Mouse (Mus musculus) G1E (cell line): ENCODE measurements around the gene Fat2. TPM values are rescaled to one million over a fixed set of nuclear protein-coding genes. Genes with fewer than 3 reads are reported as not detected.
A peak's percentile ranks its signal among the peaks of the same experiment; 100 is the strongest.

ENCODE experiments used
- ATAC-seq: 2 replicates; pipeline ENCODE4 v1.8.0; 2016; ENCODE audit warnings: mild to moderate bottlenecking; ENCODE audit not compliant: insufficient number of reproducible peaks, poor library complexity, low FRiP score, severe bottlenecking; ENCODE audit errors: extremely low read depth
- DNase-seq: peaks from one replicate; pipeline ENCODE4 v3.0.0; 2012; ENCODE audit warnings: low spot score
- H3K27me3 ChIP-seq: 2 replicates; pipeline ENCODE4 v1.6.1; 2012; ENCODE audit warnings: mild to moderate bottlenecking, low read length, inconsistent platforms; ENCODE audit not compliant: insufficient read depth
- H3K36me3 ChIP-seq: replicated peaks from 2 replicates; pipeline ENCODE3; 2012; ENCODE audit warnings: mild to moderate bottlenecking, inconsistent platforms
- H3K4me1 ChIP-seq: 2 replicates; pipeline ENCODE4 v1.6.1; 2012; ENCODE audit warnings: low read depth, low read length, inconsistent platforms, mixed read lengths; ENCODE audit not compliant: insufficient read depth
- H3K4me3 ChIP-seq: 2 replicates; pipeline ENCODE4 v1.5.1; 2012; ENCODE audit warnings: low read depth, mild to moderate bottlenecking, inconsistent platforms, low read length, moderate library complexity, mixed read lengths
- H3K9me3 ChIP-seq: replicated peaks from 2 replicates; pipeline ENCODE4 v1.6.1; 2012; ENCODE audit warnings: inconsistent platforms
- CTCF ChIP-seq: IDR thresholded peaks from 2 replicates; pipeline ENCODE4 v1.5.1; 2012; ENCODE audit warnings: low read depth, low read length, inconsistent platforms, mixed read lengths
- GATA1 ChIP-seq: IDR thresholded peaks from 2 replicates; pipeline ENCODE4 v1.6.1; 2012; ENCODE audit warnings: borderline replicate concordance, low read length, inconsistent platforms, mixed read lengths
- GATA2 ChIP-seq: IDR thresholded peaks from 2 replicates; pipeline ENCODE4 v1.6.1; 2012; ENCODE audit warnings: low read depth, low read length, inconsistent platforms, borderline replicate concordance
- POLR2AphosphoS5 ChIP-seq: IDR thresholded peaks from 2 replicates; pipeline ENCODE4 v1.6.1; 2012; ENCODE audit warnings: low read depth, low read length, inconsistent platforms; ENCODE audit not compliant: insufficient replicate concordance
- TAL1 ChIP-seq: conservative IDR thresholded peaks from 2 replicates; pipeline ENCODE4 v1.6.1; 2012; ENCODE audit warnings: low read depth, low read length, inconsistent platforms, mixed read lengths
- polyA plus RNA-seq: library from polyadenylated mRNA; stranded (reverse); fragments of >175 nt; gene quantifications from 2 replicates; pipeline ENCODE4 v1.2.3, GENCODE M21; 2012
- total RNA-seq, 2 experiments: library from RNA; stranded (forward) in 1 of 2; stranded (reverse) in 1 of 2; fragments of 200-1000 nt in 1 of 2; fragments of >200 nt in 1 of 2; fragmentation: Nextera tagmentation in 1 of 2; gene quantifications; 2 replicates each; pipeline ENCODE4 v1.2.3; 2014 to 2017

Gene Fat2
- total and polyA plus RNA-seq, 3 experiments: 0.11 TPM; not detected in 2

GRCm38 (mm10) chr11:55262000-55262399 lies 74.4 kb downstream of the Fat2 start:
- no peak overlapping the region for H3K4me3 ChIP-seq
- peaks cover 3% of the 10 kb centered on the region for H3K27me3 ChIP-seq
- no peak for TF ChIP-seq GATA1
- TF ChIP-seq CTCF: no peak
- no peak for TF ChIP-seq TAL1
- no peak for TF ChIP-seq GATA2
- no peak for TF ChIP-seq POLR2AphosphoS5
- no peaks in the 10 kb centered on the region for H3K9me3 ChIP-seq
- no peak for DNase-seq
- H3K4me1 ChIP-seq: no peaks in the 10 kb centered on the region
- no peak for ATAC-seq
- H3K36me3 ChIP-seq: no peaks in the 10 kb centered on the region

GRCm38 (mm10) chr11:55261105-55261504 lies 75.3 kb downstream of the Fat2 start:
- H3K4me1 ChIP-seq: no peaks in the 10 kb centered on the region
- no peak for ATAC-seq

GRCm38 (mm10) chr11:55253391-55253790 lies 83.0 kb downstream of the Fat2 start:
- DNase-seq: no peak
- TF ChIP-seq GATA1 (no peak), TAL1 (no peak), CTCF (no peak)

More at GRCm38 (mm10) chr11:55261105-55261504, 75.3 kb downstream of the Fat2 start:
- H3K36me3 ChIP-seq: no peaks in the 10 kb centered on the region
- no peak for DNase-seq
- peaks cover 3% of the 10 kb centered on the region for H3K27me3 ChIP-seq
- H3K9me3 ChIP-seq: no peaks in the 10 kb centered on the region
- TF ChIP-seq POLR2AphosphoS5: no peak
- TF ChIP-seq GATA1: no peak
- no peak for TF ChIP-seq GATA2
- no peak for TF ChIP-seq CTCF
- no peak for TF ChIP-seq TAL1
- no peak overlapping the region for H3K4me3 ChIP-seq

GRCm38 (mm10) chr11:55250527-55250926 lies 85.8 kb downstream of the Fat2 start:
- Histone ChIP-seq H3K27me3 (no peaks in the 10 kb centered on the region), H3K9me3 (no peaks in the 10 kb centered on the region), H3K36me3 (no peaks in the 10 kb centered on the region), H3K4me1 (no peaks in the 10 kb centered on the region), H3K4me3 (no peak overlapping the region)
- TF ChIP-seq POLR2AphosphoS5 (no peak), GATA2 (no peak), TAL1 (no peak), GATA1 (no peak)
- no peak for DNase-seq
- ATAC-seq: no peak

More at GRCm38 (mm10) chr11:55253391-55253790, 83.0 kb downstream of the Fat2 start:
- Histone ChIP-seq H3K36me3 (no peaks in the 10 kb centered on the region), H3K4me1 (no peaks in the 10 kb centered on the region), H3K9me3 (no peaks in the 10 kb centered on the region), H3K27me3 (no peaks in the 10 kb centered on the region; the same call in 1 of the 2 replicates), H3K4me3 (no peak overlapping the region)
- no peak for ATAC-seq

GRCm38 (mm10) chr11:55240556-55240955 lies 95.8 kb downstream of the Fat2 start:
- H3K4me1 ChIP-seq: no peaks in the 10 kb centered on the region
- DNase-seq: peak; percentile 51
- peak; percentile 52; the same call in 1 of the 2 replicates for TF ChIP-seq CTCF
- TF ChIP-seq GATA2: no peak
- no peaks in the 10 kb centered on the region for H3K27me3 ChIP-seq
- H3K36me3 ChIP-seq: no peaks in the 10 kb centered on the region
- H3K9me3 ChIP-seq: no peaks in the 10 kb centered on the region
- no peak overlapping the region for H3K4me3 ChIP-seq
- peak; percentile 22 for ATAC-seq

GRCm38 (mm10) chr11:55239496-55239895 lies 96.9 kb downstream of the Fat2 start:
- DNase-seq (no peak), ATAC-seq (no peak)
- Histone ChIP-seq H3K9me3 (no peaks in the 10 kb centered on the region), H3K4me3 (no peak overlapping the region), H3K27me3 (no peaks in the 10 kb centered on the region), H3K4me1 (no peaks in the 10 kb centered on the region), H3K36me3 (peaks cover 7% of the 10 kb centered on the region)
- TF ChIP-seq GATA1: no peak
- TF ChIP-seq CTCF: no peak
- TF ChIP-seq POLR2AphosphoS5: no peak
- TF ChIP-seq TAL1: no peak
- no peak for TF ChIP-seq GATA2

GRCm38 (mm10) chr11:55236815-55237214 lies 99.5 kb downstream of the Fat2 start:
- no peak for TF ChIP-seq POLR2AphosphoS5
- no peak for TF ChIP-seq GATA2
- no peak for DNase-seq
- no peak overlapping the region for H3K4me3 ChIP-seq

More at GRCm38 (mm10) chr11:55236815-55237214, 99.5 kb downstream of the Fat2 start:
- ATAC-seq: no peak
- Histone ChIP-seq H3K27me3 (no peaks in the 10 kb centered on the region), H3K36me3 (peaks cover 32% of the 10 kb centered on the region), H3K9me3 (no peaks in the 10 kb centered on the region), H3K4me1 (no peaks in the 10 kb centered on the region)
